Mouse (Mus musculus): ENCODE measurements around the gene Pdlim1. TPM values are rescaled to one million over a fixed set of nuclear protein-coding genes. Genes with fewer than 3 reads are reported as not detected.

Gene Pdlim1
- polyA plus RNA-seq, 1 experiment from 2014 or later, result 63.2 TPM

- H3K36me3 ChIP-seq, result no peaks in the 10 kb centered on the region
- no peaks in the 10 kb centered on the region; the same call in 1 of the 2 replicates for H3K4me1 ChIP-seq
- no peak overlapping the region for H3K27ac ChIP-seq
- WGBS, result 91% methylated on average over 4 of the region's 4 CpGs
- no peak for DNase-seq (ENCODE audit: low spot score)
- H3K4me3 ChIP-seq, result no peak overlapping the region
- no peaks in the 10 kb centered on the region for H3K27me3 ChIP-seq (ENCODE audit: low read depth, poor library complexity, severe bottlenecking)
- H3K9me3 ChIP-seq (replicated peaks), result no peaks in the 10 kb centered on the region
Observed at GRCm38 (mm10) chr19:40251115-40251514, 20.5 kb downstream of the Pdlim1 start.

DNA sequence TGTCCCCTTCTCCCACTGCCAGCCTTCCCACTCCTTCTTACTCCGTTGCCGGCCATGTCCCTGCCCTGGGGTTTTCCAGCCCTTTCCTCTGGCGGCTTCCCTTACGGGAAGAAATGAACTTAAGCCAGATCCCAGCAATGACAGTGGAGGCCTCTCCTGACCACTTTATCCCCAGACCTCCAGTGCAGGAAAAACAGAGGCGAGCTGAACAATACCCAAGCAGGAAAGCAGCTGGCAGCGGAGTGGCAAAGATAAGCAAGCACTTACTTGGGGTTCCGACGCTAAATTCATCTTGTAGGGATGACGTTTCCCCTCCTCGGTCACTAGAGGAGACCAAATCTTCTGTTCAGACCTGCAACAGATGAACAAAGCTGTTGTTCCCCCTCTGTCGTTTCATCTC lies 22.3 kb downstream of the Pdlim1 start:
- 84% methylated on average over 11 of the region's 11 CpGs for WGBS
- no peaks in the 10 kb centered on the region for H3K9me3 ChIP-seq (replicated peaks)
- no peak overlapping the region for H3K4me3 ChIP-seq
- DNase-seq (ENCODE audit: low spot score), result no peak
- no peaks in the 10 kb centered on the region; the same call in 1 of the 2 replicates for H3K4me1 ChIP-seq
- no peak overlapping the region for H3K27ac ChIP-seq
- no peaks in the 10 kb centered on the region for H3K36me3 ChIP-seq
- no peaks in the 10 kb centered on the region for H3K27me3 ChIP-seq (ENCODE audit: low read depth, poor library complexity, severe bottlenecking)

- Histone ChIP-seq H3K4me1 (no peaks in the 10 kb centered on the region), H3K9me3 (replicated peaks) (no peaks in the 10 kb centered on the region), H3K27me3 (ENCODE audit: low read depth, poor library complexity, severe bottlenecking) (no peaks in the 10 kb centered on the region), H3K27ac (no peak overlapping the region), H3K4me3 (no peak overlapping the region), H3K36me3 (no peaks in the 10 kb centered on the region)
- WGBS, result 95% methylated on average over 5 of the region's 5 CpGs
- DNase-seq (ENCODE audit: low spot score), result no peak
Observed at GRCm38 (mm10) chr19:40248476-40248875, 23.2 kb downstream of the Pdlim1 start.

DNA sequence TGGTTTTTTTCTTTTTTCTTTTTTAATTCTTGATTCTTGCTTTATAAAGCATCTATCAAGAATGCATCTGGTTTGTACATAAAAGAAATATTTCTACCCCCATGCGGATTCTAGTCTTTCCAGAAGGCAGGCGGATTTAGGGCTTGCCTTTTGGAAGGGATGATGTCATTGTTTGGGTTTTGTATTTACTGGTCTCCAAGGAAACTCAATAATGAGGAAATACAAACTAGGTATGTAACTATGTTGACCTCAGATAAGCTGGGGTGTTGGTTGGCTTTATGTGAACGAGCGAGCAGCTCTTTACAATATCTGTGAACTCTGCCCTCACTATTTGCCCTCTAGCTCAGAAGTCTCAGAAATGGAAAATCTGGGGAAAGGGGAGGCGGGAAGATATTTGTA lies 24.4 kb downstream of the Pdlim1 start:
- Histone ChIP-seq H3K27me3 (ENCODE audit: low read depth, poor library complexity, severe bottlenecking) (no peaks in the 10 kb centered on the region), H3K9me3 (replicated peaks) (no peaks in the 10 kb centered on the region), H3K4me1 (no peaks in the 10 kb centered on the region), H3K36me3 (no peaks in the 10 kb centered on the region), H3K27ac (no peak overlapping the region), H3K4me3 (no peak overlapping the region)
- DNase-seq (ENCODE audit: low spot score), result no peak
- 87% methylated on average over 5 of the region's 5 CpGs for WGBS

GRCm38 (mm10) chr19:40246646-40247267 lies 24.9 kb downstream of the Pdlim1 start:
- no peaks in the 10 kb centered on the region for H3K36me3 ChIP-seq
- 89% methylated on average over 7 of the region's 7 CpGs for WGBS
- no peak overlapping the region for H3K27ac ChIP-seq
- DNase-seq (ENCODE audit: low spot score), result no peak
- H3K4me3 ChIP-seq, result no peak overlapping the region
- no peaks in the 10 kb centered on the region for H3K9me3 ChIP-seq (replicated peaks)
- H3K4me1 ChIP-seq, result no peaks in the 10 kb centered on the region
- H3K27me3 ChIP-seq (ENCODE audit: low read depth, poor library complexity, severe bottlenecking), result no peaks in the 10 kb centered on the region

GRCm38 (mm10) chr19:40240838-40241689 lies 30.6 kb downstream of the Pdlim1 start:
- peak overlapping the region; percentile 54; the same call in 1 of the 2 replicates for H3K27ac ChIP-seq
- 74% methylated on average over 14 of the region's 14 CpGs for WGBS

GRCm38 (mm10) chr19:40240360-40240759 lies 31.3 kb downstream of the Pdlim1 start:
- H3K4me1 ChIP-seq, result peaks cover 6% of the 10 kb centered on the region; the same call in 1 of the 2 replicates
- H3K9me3 ChIP-seq (replicated peaks), result no peaks in the 10 kb centered on the region
- no peak for DNase-seq (ENCODE audit: low spot score)
- H3K36me3 ChIP-seq, result no peaks in the 10 kb centered on the region
- H3K27me3 ChIP-seq (ENCODE audit: low read depth, poor library complexity, severe bottlenecking), result no peaks in the 10 kb centered on the region
- 80% methylated on average over 6 of the region's 6 CpGs for WGBS
- H3K27ac ChIP-seq, result no peak overlapping the region
- H3K4me3 ChIP-seq, result no peak overlapping the region

More at GRCm38 (mm10) chr19:40240838-40241689, 30.6 kb downstream of the Pdlim1 start:
- no peaks in the 10 kb centered on the region for H3K9me3 ChIP-seq (replicated peaks)
- DNase-seq (ENCODE audit: low spot score), result no peak
- no peaks in the 10 kb centered on the region for H3K27me3 ChIP-seq (ENCODE audit: low read depth, poor library complexity, severe bottlenecking)
- peaks cover 6% of the 10 kb centered on the region; the same call in 1 of the 2 replicates for H3K4me1 ChIP-seq
- H3K4me3 ChIP-seq, result no peak overlapping the region
- no peaks in the 10 kb centered on the region for H3K36me3 ChIP-seq

DNA sequence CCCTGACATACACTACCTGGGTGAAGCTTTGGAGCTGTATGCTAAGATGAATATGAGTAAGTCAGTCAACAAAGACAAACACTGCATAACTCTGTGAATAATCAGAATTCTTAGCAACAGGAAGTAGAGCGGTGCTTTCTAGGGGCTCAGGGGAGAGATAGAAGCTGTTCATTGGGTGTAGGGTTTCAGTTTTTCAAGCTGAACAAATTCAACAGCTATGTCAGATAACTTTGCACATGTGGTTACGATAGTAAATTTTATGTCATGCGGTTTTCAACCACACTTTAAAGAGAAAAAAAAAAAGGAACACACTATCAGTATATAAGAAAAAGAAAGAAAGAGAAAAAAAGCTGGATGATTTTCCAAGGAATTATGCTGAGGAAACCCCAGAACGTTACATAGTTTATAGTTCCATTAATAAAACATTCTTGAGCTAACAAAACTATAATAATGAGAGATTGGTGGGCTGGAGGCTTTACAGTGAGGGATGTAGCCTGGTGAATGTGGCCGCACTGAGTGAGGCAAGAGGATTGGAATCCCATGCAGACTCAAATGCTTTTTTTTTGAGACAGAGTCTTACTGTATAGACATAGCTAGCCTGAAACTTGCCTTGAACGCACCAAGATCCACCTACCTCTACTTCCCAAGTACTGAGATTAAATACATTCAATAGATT lies 33.3 kb downstream of the Pdlim1 start:
- no peaks in the 10 kb centered on the region for H3K36me3 ChIP-seq
- WGBS, result 92% methylated on average over 6 of the region's 6 CpGs
- no peak overlapping the region for H3K27ac ChIP-seq
- no peak for DNase-seq (ENCODE audit: low spot score)
- no peaks in the 10 kb centered on the region for H3K27me3 ChIP-seq (ENCODE audit: low read depth, poor library complexity, severe bottlenecking)
- no peak overlapping the region for H3K4me3 ChIP-seq
- H3K9me3 ChIP-seq (replicated peaks), result no peaks in the 10 kb centered on the region
- H3K4me1 ChIP-seq, result peaks cover 6% of the 10 kb centered on the region; the same call in 1 of the 2 replicates

- Histone ChIP-seq H3K36me3 (no peaks in the 10 kb centered on the region), H3K27ac (no peak overlapping the region), H3K4me1 (no peaks in the 10 kb centered on the region), H3K4me3 (no peak overlapping the region), H3K9me3 (replicated peaks) (no peaks in the 10 kb centered on the region), H3K27me3 (ENCODE audit: low read depth, poor library complexity, severe bottlenecking) (no peaks in the 10 kb centered on the region)
- WGBS, result 91% methylated on average over 2 of the region's 2 CpGs
- no peak for DNase-seq (ENCODE audit: low spot score)
Observed at GRCm38 (mm10) chr19:40232560-40232959, 39.1 kb downstream of the Pdlim1 start.

- Histone ChIP-seq H3K27me3 (ENCODE audit: low read depth, poor library complexity, severe bottlenecking) (no peaks in the 10 kb centered on the region), H3K4me1 (no peaks in the 10 kb centered on the region), H3K4me3 (no peak overlapping the region), H3K9me3 (replicated peaks) (no peaks in the 10 kb centered on the region), H3K36me3 (no peaks in the 10 kb centered on the region), H3K27ac (no peak overlapping the region)
- 72% methylated on average over 7 of the region's 7 CpGs for WGBS
- DNase-seq (ENCODE audit: low spot score), result no peak
Observed at GRCm38 (mm10) chr19:40231825-40232541, 39.7 kb downstream of the Pdlim1 start.

DNA sequence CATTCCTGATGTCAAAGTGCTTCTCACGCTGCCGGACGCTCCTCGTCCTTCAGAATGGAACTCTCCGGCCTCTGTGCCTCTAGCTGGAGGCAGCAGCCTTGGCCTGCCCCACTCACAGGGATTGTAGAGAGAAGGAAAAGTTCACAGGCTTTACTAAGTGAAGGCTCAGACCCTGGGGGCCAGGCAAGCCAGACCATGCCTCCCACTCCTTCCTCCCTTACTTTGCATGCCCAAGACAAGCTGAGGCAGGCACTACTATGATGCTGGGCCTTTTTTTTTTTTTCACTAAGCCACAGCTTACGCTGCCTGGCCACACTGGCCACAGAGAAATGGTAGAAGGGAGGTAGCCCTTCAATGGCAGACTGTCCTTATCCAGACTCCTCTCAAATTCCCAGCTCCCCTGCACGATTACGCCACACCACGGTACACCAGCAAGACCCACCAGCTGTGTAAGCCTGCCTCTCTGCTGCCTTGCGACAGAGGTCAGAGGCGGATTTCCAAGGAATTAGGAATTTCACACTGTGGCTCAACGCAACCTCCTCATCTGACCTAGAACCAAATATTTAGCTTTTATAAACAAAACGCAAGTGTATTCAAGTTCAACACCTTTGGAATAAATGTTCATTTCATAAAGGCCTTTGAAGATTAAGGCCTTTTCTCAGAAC lies 40.4 kb downstream of the Pdlim1 start:
- 86% methylated on average over 13 of the region's 13 CpGs for WGBS
- Histone ChIP-seq H3K9me3 (replicated peaks) (no peaks in the 10 kb centered on the region), H3K36me3 (no peaks in the 10 kb centered on the region), H3K27me3 (ENCODE audit: low read depth, poor library complexity, severe bottlenecking) (no peaks in the 10 kb centered on the region), H3K4me3 (no peak overlapping the region), H3K27ac (no peak overlapping the region), H3K4me1 (no peaks in the 10 kb centered on the region)
- DNase-seq (ENCODE audit: low spot score), result no peak

DNA sequence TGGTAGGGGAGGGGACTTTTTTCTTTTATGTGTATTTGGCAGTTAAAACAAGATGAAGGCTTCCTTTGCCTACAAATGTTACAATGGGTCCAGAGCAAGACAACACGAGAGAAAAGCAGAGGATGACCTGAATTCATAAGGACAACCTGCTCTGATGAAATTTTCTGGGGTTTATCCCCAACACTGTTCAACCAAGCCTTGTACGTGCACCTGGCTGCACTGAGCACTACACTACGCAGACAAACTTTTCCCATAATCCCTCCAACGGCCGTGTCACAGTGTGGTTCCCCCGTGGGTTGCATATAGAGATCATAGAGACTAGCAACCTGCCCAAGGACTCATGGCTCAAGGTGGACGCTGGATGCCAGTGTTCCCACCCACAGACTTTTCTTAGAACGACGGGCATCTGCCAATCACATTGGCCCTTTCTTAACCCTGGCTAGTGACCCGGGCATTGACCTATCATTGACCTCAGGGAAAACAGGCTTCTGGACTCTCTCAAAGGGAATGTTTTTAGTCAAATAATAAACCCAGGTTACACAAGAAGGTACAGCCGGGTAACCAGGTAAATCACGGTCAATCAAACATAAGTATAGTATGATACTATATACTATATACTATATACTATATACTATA lies 45.0 kb downstream of the Pdlim1 start:
- H3K4me1 ChIP-seq, result no peaks in the 10 kb centered on the region
- H3K4me3 ChIP-seq, result no peak overlapping the region
- no peaks in the 10 kb centered on the region for H3K27me3 ChIP-seq (ENCODE audit: low read depth, poor library complexity, severe bottlenecking)
- H3K27ac ChIP-seq, result no peak overlapping the region
- WGBS, result 92% methylated on average over 12 of the region's 12 CpGs
- no peaks in the 10 kb centered on the region for H3K36me3 ChIP-seq
- no peak for DNase-seq (ENCODE audit: low spot score)
- no peaks in the 10 kb centered on the region for H3K9me3 ChIP-seq (replicated peaks)

Data from limb, embryonic 10.5 days (tissue).